Mouse (Mus musculus) embryonic facial prominence, embryonic 10.5 days (tissue): Measurements from ENCODE around the gene Igsf3. TPM values are rescaled to one million over a fixed set of nuclear protein-coding genes. Genes with fewer than 3 reads are reported as not detected.
A peak's percentile ranks its signal among the peaks of the same experiment; 100 is the strongest.

Experiments
- DNase-seq: peaks from one replicate; pipeline ENCODE4 v3.0.0-alpha.2; 2017; ENCODE audit warnings: low spot score
- H3K27ac ChIP-seq: fragments of 300-500 bp; sonication (generic); replicated peaks from 2 replicates; pipeline ENCODE4 v1.5.1; 2016; ENCODE audit warnings: mild to moderate bottlenecking
- H3K27me3 ChIP-seq: fragments of 300-500 bp; sonication (generic); replicated peaks from 2 replicates; pipeline ENCODE4 v1.6.1; 2016; ENCODE audit warnings: low read depth, mild to moderate bottlenecking; ENCODE audit not compliant: poor library complexity, severe bottlenecking
- H3K36me3 ChIP-seq: fragments of 300-500 bp; sonication (generic); replicated peaks from 2 replicates; pipeline ENCODE4 v1.6.1; 2016; ENCODE audit warnings: mild to moderate bottlenecking, moderate library complexity
- H3K4me1 ChIP-seq: fragments of 300-500 bp; sonication (generic); 2 replicates; pipeline ENCODE4 v1.6.1; 2016
- H3K4me3 ChIP-seq: fragments of 300-500 bp; sonication (generic); 2 replicates; pipeline ENCODE4 v1.5.1; 2016; ENCODE audit warnings: mild to moderate bottlenecking, moderate library complexity
- H3K9me3 ChIP-seq: fragments of 300-500 bp; sonication (generic); 2 replicates; pipeline ENCODE4 v1.6.1; 2016; ENCODE audit warnings: mild to moderate bottlenecking
- WGBS: fragments of 180-500 bp; shearing (Covaris S2); methylation state at CpG from one replicate; pipeline ENCODE4 v1.1.7; 2016; 5-methylcytosine and 5-hydroxymethylcytosine counted together
- polyA plus RNA-seq: library from polyadenylated mRNA; unstranded; fragments of >200 nt; fragmentation: Nextera tagmentation; extraction: Ambion mirVana; gene quantifications from 2 replicates; pipeline ENCODE4 v1.2.1, GENCODE M21; 2016

The Igsf3 gene
- polyA plus RNA-seq, 1 experiment from 2014 or later, result 59.2 TPM

DNA sequence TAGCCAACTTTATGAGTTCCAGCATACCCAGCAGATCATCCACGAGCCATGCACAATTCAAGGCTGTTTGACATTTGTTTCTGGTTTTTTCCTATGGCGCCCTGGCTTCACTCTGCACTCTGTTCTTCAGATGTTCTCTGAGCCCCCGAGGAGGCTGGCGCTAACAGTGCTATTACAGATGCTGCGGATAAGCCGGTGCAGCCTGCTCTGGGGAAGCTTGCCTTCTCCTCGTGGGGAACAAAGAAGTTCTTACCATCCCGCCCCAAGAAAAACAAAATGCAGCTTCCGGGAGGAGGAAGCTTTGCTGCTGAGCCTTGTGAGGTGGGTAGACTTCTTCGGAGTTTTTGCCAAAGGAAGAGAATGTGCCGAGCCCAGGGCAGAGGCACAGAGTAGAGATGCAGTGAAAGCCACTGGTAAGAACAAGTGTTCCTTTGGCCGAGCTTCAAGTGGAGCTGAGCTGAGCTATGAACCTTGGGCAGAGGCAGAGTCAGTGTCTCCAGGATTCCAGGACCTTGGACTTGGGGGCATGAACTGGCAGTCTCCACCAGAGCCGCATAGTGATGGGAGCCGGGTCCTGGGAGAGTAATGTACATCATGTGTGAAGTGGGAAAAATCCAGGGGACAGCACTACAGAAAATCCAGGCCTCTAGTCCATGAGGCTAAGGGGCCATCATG, 125.3 kb downstream of the Igsf3 start:
- 36% methylated on average over 14 of the region's 14 CpGs for WGBS
- Histone ChIP-seq H3K9me3 (no peaks in the 10 kb centered on the region), H3K27ac (peak overlapping the region; percentile 41), H3K4me1 (peaks cover 48% of the 10 kb centered on the region), H3K27me3 (peaks cover 46% of the 10 kb centered on the region), H3K4me3 (no peak overlapping the region), H3K36me3 (no peaks in the 10 kb centered on the region)
- DNase-seq, result peak; percentile 38

DNA sequence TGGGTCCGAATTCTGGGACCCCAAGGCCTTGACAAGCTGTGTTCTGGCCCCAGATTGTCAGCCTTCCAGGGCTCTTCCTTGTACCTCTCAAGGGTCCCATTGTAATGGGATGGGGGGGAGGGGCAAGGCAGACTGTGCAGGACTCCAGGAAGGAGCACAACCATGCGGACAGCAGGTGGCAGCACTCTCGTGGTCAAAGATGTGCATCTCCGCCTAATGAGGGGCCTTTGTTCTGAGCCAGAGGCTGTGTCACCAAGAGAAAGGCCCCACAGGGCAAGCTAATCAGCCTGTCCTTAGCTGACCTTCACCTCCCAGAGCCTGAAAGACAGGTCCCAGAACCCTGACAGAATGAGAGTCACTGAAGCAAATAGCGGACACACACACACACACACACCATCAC, 129.3 kb downstream of the Igsf3 start:
- H3K9me3 ChIP-seq, result no peaks in the 10 kb centered on the region
- H3K36me3 ChIP-seq, result no peaks in the 10 kb centered on the region
- WGBS, result 17% methylated on average over 5 of the region's 5 CpGs
- peaks cover 32% of the 10 kb centered on the region for H3K27me3 ChIP-seq
- H3K4me1 ChIP-seq, result peaks cover 42% of the 10 kb centered on the region
- H3K27ac ChIP-seq, result peak overlapping the region; percentile 78
- H3K4me3 ChIP-seq, result no peak overlapping the region
- peak; percentile 91 for DNase-seq

DNA sequence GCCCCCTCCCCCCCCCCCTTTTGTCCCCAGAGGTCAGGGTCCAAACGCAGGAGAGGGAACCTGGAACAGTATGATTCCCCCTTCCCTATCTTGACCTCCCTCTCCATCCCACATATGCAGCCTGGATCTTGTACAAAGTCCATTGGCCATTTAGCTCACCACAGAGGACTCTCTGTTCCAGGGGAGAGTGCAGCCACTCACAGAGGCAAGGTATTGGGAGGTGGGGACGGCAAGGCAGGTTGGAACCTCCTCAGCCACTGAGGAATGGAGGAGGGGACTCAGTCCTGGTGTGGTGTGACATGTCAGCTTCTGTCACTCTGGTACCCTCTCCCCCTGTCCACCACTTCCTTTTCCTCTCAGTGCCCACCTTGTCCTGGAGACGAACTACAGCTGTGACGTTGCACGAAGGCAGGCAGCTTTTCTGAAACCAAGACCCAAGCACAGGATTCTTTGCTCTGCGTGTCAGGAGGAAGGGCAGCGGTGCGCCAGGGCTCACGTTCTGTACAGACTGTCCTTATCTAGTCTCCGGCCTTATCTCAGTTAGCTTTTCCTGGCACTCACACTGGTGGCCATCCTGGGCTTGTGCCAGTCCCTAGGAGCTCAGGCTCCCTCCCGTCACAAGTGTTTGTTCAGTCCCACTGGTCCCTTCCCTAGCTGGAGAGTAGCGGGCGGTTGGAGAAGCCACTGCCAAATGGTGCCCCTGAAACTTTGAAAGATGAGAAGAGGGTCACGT, 130.3 kb downstream of the Igsf3 start:
- WGBS, result 60% methylated on average over 14 of the region's 14 CpGs

DNA sequence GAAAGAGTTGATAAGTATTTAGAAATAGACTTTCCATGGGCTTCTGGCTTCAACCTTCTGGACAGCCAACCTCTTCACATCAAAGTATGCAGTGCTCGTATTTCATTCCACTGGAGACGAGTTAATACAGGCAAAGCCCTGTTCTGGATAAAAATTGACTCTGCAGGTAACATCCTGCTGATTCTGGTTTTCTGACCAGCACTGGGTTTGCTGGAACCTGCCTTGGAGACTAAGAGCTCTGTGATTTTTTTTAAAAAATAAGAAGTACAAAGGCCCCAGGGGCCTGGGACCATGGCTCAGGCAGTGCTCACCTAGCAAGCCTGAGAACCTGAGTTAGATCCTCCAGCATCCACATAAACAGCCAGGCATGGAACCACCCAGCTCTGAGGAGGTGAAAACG, 130.9 kb downstream of the Igsf3 start:
- Histone ChIP-seq H3K4me3 (no peak overlapping the region), H3K4me1 (peaks cover 30% of the 10 kb centered on the region), H3K27ac (no peak overlapping the region), H3K36me3 (no peaks in the 10 kb centered on the region), H3K9me3 (peaks cover 8% of the 10 kb centered on the region), H3K27me3 (peaks cover 26% of the 10 kb centered on the region)
- WGBS, result 67% methylated on average over 3 of the region's 3 CpGs
- DNase-seq, result no peak

More for the DNA sequence above, 130.3 kb downstream of the Igsf3 start:
- Histone ChIP-seq H3K27ac (peak overlapping the region; percentile 78), H3K4me1 (peaks cover 34% of the 10 kb centered on the region), H3K27me3 (peaks cover 32% of the 10 kb centered on the region), H3K9me3 (peaks cover 8% of the 10 kb centered on the region), H3K36me3 (no peaks in the 10 kb centered on the region), H3K4me3 (no peak overlapping the region)
- no peak for DNase-seq

DNA sequence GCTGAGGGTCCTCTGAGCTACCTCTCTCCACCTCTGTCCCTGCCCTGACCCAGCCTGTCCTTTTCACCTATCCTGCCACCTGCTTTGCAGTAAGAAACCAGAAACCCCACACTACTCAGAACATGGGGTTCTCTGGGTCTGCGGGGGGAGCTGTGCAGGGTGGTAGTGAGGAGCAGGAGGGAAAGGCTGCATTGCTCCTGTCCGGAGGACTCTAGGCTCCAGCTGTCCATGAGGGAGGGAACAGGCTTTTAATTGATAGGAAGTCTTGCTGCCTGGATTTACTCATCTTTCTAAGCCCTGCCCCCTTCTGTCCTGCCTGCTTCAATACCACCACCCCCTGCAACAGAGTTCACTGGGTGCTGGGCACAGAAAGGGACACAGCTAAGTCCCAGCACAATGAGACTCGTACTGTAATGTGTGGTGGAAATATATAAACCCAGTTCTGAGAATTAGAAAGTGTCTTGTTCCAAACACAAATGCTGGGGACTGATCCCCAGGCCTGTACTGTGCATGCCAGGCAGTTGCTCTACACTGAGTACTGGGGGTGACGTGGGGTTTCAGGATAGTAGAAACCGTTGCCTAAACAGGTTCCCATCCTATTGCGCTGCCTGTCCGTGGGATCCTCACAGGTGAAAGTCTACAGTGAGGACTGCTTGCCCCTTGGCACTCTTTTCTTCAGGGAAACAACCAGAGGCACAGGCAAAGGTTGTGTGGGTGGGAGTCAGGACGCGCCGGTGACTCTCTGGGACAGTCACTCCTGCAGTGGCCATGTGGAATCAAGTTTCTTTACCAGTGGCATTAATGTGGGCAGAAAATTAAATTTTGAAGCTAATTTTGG, 133.0 kb downstream of the Igsf3 start:
- Histone ChIP-seq H3K4me1 (peaks cover 46% of the 10 kb centered on the region), H3K4me3 (no peak overlapping the region), H3K36me3 (no peaks in the 10 kb centered on the region), H3K27me3 (peaks cover 5% of the 10 kb centered on the region; the same call in 1 of the 2 replicates), H3K9me3 (peaks cover 8% of the 10 kb centered on the region), H3K27ac (no peak overlapping the region)
- no peak for DNase-seq
- 89% methylated on average over 10 of the region's 10 CpGs for WGBS

DNA sequence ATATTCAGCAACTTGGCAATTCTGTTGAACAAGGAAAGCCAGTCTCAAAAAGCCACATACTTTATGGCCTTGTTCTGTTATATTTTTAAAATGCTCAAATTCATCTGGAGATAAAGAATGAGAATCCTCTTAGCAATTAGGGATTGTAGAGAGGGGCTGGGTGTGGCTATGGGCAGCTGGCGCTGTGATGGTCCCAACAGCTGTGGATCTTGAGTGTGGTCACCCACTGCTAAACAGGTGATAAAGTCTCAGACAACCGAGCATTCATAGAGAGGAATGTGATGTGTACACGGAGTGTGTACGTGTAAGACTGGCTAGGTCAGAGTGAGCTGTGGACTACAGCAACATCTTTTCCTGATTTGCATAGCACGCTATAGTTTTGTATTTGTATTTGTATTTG, 133.7 kb downstream of the Igsf3 start:
- Histone ChIP-seq H3K27me3 (peaks cover 5% of the 10 kb centered on the region; the same call in 1 of the 2 replicates), H3K9me3 (peaks cover 8% of the 10 kb centered on the region), H3K4me1 (peaks cover 45% of the 10 kb centered on the region), H3K36me3 (no peaks in the 10 kb centered on the region), H3K4me3 (no peak overlapping the region), H3K27ac (no peak overlapping the region)
- WGBS, result 87% methylated on average over 5 of the region's 5 CpGs
- DNase-seq, result no peak

Other genes starting within 250 kb of the Igsf3 start
- not detected in 2 replicates for gene Cd2, start 89.1 kb upstream of the Igsf3 start, polyA plus RNA-seq
- gene Atp1a1, start 227.6 kb downstream of the Igsf3 start, polyA plus RNA-seq, result 38.4 and 45.5 TPM in 2 replicates